Mouse (Mus musculus) embryonic facial prominence, embryonic 14.5 days (tissue): Measurements from ENCODE around the gene Lhx3. TPM values are rescaled to one million over a fixed set of nuclear protein-coding genes. Genes with fewer than 3 reads are reported as not detected.

Source experiments
- polyA plus RNA-seq: library from polyadenylated mRNA; unstranded; fragments of >200 nt; fragmentation: Nextera tagmentation; extraction: Ambion mirVana; gene quantifications from 2 replicates; pipeline ENCODE4 v1.2.1, GENCODE M21; 2014

Lhx3 gene
- polyA plus RNA-seq, 1 experiment from 2014 or later: 1.2 TPM

Other genes starting within 250 kb of the Lhx3 start
- 17.6 and 30.6 TPM in 2 replicates for gene Camsap1, start 225.0 kb downstream of the Lhx3 start, polyA plus RNA-seq
- 104 and 110 TPM in 2 replicates for gene Ubac1, start 186.5 kb downstream of the Lhx3 start, polyA plus RNA-seq
- gene Nacc2, start 85.1 kb downstream of the Lhx3 start, polyA plus RNA-seq: 7.0 and 8.9 TPM in 2 replicates
- gene Qsox2, start 29.2 kb upstream of the Lhx3 start, polyA plus RNA-seq: 17.2 and 18.4 TPM in 2 replicates
- 0.17 and 0.28 TPM in 2 replicates for gene Ccdc187, start 86.3 kb upstream of the Lhx3 start, polyA plus RNA-seq
- 29.3 and 33.8 TPM in 2 replicates for gene Gpsm1, start 107.2 kb upstream of the Lhx3 start, polyA plus RNA-seq
- gene Dnlz, start 143.8 kb upstream of the Lhx3 start, polyA plus RNA-seq: 24.2 and 27.6 TPM in 2 replicates
- gene Card9, start 152.6 kb upstream of the Lhx3 start, polyA plus RNA-seq: 1.3 and 2.1 TPM in 2 replicates
- gene Snapc4, start 172.4 kb upstream of the Lhx3 start, polyA plus RNA-seq: 20.2 and 22.9 TPM in 2 replicates
- gene Entr1, start 181.0 kb upstream of the Lhx3 start, polyA plus RNA-seq: 102 and 109 TPM in 2 replicates
- 71.9 and 72.3 TPM in 2 replicates for gene Pmpca, start 181.1 kb upstream of the Lhx3 start, polyA plus RNA-seq
- gene Inpp5e, start 200.9 kb upstream of the Lhx3 start, polyA plus RNA-seq: 16.3 and 17.8 TPM in 2 replicates
- 38.6 and 42.0 TPM in 2 replicates for gene Sec16a, start 236.9 kb upstream of the Lhx3 start, polyA plus RNA-seq